Mouse (Mus musculus): Measurements from ENCODE around the gene Rhot2. TPM values are rescaled to one million over a fixed set of nuclear protein-coding genes. Genes with fewer than 3 reads are reported as not detected.
"Not testable (repeated sequence)": the region's sequence is repeated elsewhere in the genome, so short reads cannot be mapped to it uniquely, and the experiment has no call there.

Gene Rhot2
- polyA plus RNA-seq, 2 experiments, result 10.6 to 101 TPM

DNA sequence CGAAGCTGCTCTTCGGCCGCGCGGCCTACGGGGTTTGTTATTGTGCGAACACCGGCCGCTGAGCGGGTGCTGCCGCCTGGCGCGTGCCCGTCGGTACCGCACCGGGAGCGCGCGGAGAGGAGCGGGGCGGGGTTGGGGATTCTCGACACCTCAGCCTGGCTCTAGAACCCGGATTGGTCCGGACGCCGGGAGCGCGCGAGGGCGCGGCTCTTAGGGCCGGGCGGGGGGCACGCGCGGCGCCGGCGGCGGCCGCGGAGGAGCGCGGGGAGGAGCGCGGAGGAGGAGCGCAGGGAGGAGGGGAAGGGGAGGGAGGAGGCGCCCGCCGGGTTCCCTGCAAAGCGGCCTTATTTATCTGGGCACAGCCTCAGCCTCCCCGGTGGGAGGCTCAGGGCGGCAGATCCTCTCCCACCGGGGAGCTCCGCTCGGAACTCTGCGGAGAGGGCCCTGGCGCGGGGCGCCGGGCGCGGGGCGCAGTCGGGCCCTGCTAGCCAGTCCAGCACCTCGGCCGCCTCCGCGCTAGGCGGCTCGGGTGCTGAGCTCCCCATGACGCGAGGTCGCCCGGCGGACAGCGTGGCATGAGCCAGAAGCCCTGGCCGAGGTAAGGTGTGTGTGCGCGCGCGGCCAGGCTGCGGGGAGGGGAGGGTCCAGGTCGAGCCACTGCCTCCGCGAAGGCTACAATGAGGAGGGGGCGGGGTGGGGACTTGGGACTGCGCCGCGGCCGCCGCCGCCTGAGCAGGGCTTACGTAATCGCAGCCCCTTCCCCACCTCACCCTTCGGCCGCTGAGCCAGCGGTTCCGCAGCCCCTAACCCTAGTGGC, 35.7 kb downstream of the Rhot2 start, which contains the start of gene Fbxl16:
Gene Fbxl16, plus strand, starts transcription at position 297 of the 817 bp plus-strand sequence.
- peak; percentile 89 for ATAC-seq (ENCODE audit: low FRiP score, low read depth)
- Histone ChIP-seq H3K27me3 (ENCODE audit: control insufficient read depth, insufficient read depth, low read length) (peaks cover 30% of the 10 kb centered on the region), H3K9ac (ENCODE audit: low read depth, low read length, severe bottlenecking) (peak within 1 kb of the TSS; percentile 63), H3K36me3 (ENCODE audit: control insufficient read depth, insufficient read depth, low read length) (no peaks in the 10 kb centered on the region), H3K4me2 (replicated peaks; ENCODE audit: low read depth, low read length, severe bottlenecking) (peak within 1 kb of the TSS; percentile 96), H3K27ac (replicated peaks; ENCODE audit: low read depth, low read length) (no peak within 1 kb of the TSS), H3K4me3 (replicated peaks; ENCODE audit: low read length) (peak within 1 kb of the TSS; percentile 66), H3K9me3 (ENCODE audit: control insufficient read depth, low read length) (no peaks in the 10 kb centered on the region), H3K4me1 (ENCODE audit: control insufficient read depth, insufficient read depth, low read length) (peaks cover 9% of the 10 kb centered on the region)
- WGBS, result 3% methylated on average over 60 of the region's 100 CpGs
- no peak for TF ChIP-seq POLR2A (IDR thresholded peaks at IDR 0.05; ENCODE audit: borderline replicate concordance, extremely low read depth, insufficient read depth, insufficient read length)
- DNase-seq (ENCODE audit: low spot score), result peak; percentile 82

DNA sequence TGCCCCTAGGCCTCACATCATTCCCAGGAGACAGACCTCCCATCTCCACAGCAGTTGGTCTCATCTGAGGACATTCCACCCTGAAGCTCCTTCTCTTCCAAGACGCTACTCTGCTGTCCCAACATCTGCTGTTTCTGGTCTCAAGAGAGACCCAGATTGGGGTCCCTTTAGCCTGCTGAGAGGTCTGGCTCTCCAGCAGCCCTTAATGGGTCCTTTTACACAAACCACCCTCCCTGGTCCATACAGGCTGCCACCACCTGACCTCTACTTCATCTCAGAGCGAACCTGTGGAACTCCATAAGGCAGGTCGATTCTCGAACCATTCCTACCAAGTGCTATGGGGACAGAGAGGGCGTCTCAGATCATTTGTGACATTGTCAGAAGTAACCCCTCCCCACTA, 36.6 kb downstream of the Rhot2 start:
- 39% methylated on average over 5 of the region's 5 CpGs for WGBS
- Histone ChIP-seq H3K9me3 (ENCODE audit: control insufficient read depth, low read length) (no peaks in the 10 kb centered on the region), H3K4me3 (replicated peaks; ENCODE audit: low read length) (peak overlapping the region; percentile 66; the same call in 1 of the 2 replicates), H3K4me1 (ENCODE audit: control insufficient read depth, insufficient read depth, low read length) (peaks cover 6% of the 10 kb centered on the region), H3K27me3 (ENCODE audit: control insufficient read depth, insufficient read depth, low read length) (peaks cover 27% of the 10 kb centered on the region), H3K36me3 (ENCODE audit: control insufficient read depth, insufficient read depth, low read length) (no peaks in the 10 kb centered on the region), H3K4me2 (replicated peaks; ENCODE audit: low read depth, low read length, severe bottlenecking) (peak overlapping the region; percentile 96; the same call in 1 of the 2 replicates), H3K9ac (ENCODE audit: low read depth, low read length, severe bottlenecking) (no peak overlapping the region), H3K27ac (replicated peaks; ENCODE audit: low read depth, low read length) (no peak overlapping the region)
- DNase-seq (ENCODE audit: low spot score) (no peak), ATAC-seq (ENCODE audit: low FRiP score, low read depth) (no peak)
- TF ChIP-seq POLR2A (IDR thresholded peaks at IDR 0.05; ENCODE audit: borderline replicate concordance, extremely low read depth, insufficient read depth, insufficient read length), result no peak

DNA sequence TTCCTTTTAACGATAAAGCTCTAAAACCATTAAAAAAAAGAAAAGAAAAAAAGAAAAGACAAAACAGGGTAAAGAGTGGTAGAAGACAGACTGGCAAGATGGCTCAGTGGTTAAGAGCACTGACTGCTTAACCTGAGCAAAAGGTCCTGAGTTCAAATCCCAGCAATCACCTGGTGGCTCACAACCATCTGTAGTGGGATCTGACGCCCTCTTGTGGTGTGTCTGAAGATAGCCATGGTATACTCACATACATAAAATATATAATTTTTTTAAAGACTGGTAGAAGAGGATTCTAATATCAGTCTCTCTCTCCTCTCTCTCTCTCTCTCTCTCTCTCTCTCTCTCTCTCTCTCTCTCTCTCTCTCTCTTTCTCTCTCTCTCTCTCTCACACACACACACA, 37.2 kb downstream of the Rhot2 start:
- not testable (repeated sequence) for DNase-seq (ENCODE audit: low spot score); H3K4me3 ChIP-seq (replicated peaks; ENCODE audit: low read length); H3K4me1 ChIP-seq (ENCODE audit: control insufficient read depth, insufficient read depth, low read length); ATAC-seq (ENCODE audit: low FRiP score, low read depth); H3K36me3 ChIP-seq (ENCODE audit: control insufficient read depth, insufficient read depth, low read length); H3K9me3 ChIP-seq (ENCODE audit: control insufficient read depth, low read length); H3K27ac ChIP-seq (replicated peaks; ENCODE audit: low read depth, low read length); H3K4me2 ChIP-seq (replicated peaks; ENCODE audit: low read depth, low read length, severe bottlenecking); H3K9ac ChIP-seq (ENCODE audit: low read depth, low read length, severe bottlenecking)
- H3K27me3 ChIP-seq (ENCODE audit: control insufficient read depth, insufficient read depth, low read length), result peaks cover 22% of the 10 kb centered on the region
- 40% methylated on average over 2 of the region's 2 CpGs for WGBS

DNA sequence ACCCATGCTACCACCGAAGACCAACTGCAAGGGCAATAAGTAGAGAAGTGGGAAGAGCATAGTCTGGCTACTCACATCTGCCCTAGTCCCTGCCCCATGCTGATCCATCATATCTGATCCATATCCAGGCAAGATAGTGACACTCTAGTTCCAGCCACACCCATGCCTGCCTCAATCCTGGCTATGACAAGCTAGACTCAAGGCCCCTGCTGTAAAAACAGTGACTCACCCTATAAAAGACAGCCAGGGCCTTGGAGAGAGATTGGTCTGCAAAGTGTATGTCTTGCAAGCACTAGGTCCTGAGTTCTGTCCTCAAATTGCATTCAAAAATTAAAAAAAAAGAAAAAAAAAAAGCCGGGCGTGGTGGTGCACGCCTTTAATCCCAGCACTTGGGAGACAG, 38.1 kb downstream of the Rhot2 start:
- no peak overlapping the region for H3K27ac ChIP-seq (replicated peaks; ENCODE audit: low read depth, low read length)
- H3K9me3 ChIP-seq (ENCODE audit: control insufficient read depth, low read length), result no peaks in the 10 kb centered on the region
- no peak for DNase-seq (ENCODE audit: low spot score)
- no peak overlapping the region for H3K4me2 ChIP-seq (replicated peaks; ENCODE audit: low read depth, low read length, severe bottlenecking)
- peaks cover 19% of the 10 kb centered on the region for H3K27me3 ChIP-seq (ENCODE audit: control insufficient read depth, insufficient read depth, low read length)
- peaks cover 6% of the 10 kb centered on the region for H3K4me1 ChIP-seq (ENCODE audit: control insufficient read depth, insufficient read depth, low read length)
- H3K9ac ChIP-seq (ENCODE audit: low read depth, low read length, severe bottlenecking), result no peak overlapping the region
- no peak for ATAC-seq (ENCODE audit: low FRiP score, low read depth)
- 76% methylated on average over 4 of the region's 4 CpGs for WGBS
- H3K36me3 ChIP-seq (ENCODE audit: control insufficient read depth, insufficient read depth, low read length), result no peaks in the 10 kb centered on the region
- no peak for TF ChIP-seq POLR2A (IDR thresholded peaks at IDR 0.05; ENCODE audit: borderline replicate concordance, extremely low read depth, insufficient read depth, insufficient read length)
- H3K4me3 ChIP-seq (replicated peaks; ENCODE audit: low read length), result no peak overlapping the region

DNA sequence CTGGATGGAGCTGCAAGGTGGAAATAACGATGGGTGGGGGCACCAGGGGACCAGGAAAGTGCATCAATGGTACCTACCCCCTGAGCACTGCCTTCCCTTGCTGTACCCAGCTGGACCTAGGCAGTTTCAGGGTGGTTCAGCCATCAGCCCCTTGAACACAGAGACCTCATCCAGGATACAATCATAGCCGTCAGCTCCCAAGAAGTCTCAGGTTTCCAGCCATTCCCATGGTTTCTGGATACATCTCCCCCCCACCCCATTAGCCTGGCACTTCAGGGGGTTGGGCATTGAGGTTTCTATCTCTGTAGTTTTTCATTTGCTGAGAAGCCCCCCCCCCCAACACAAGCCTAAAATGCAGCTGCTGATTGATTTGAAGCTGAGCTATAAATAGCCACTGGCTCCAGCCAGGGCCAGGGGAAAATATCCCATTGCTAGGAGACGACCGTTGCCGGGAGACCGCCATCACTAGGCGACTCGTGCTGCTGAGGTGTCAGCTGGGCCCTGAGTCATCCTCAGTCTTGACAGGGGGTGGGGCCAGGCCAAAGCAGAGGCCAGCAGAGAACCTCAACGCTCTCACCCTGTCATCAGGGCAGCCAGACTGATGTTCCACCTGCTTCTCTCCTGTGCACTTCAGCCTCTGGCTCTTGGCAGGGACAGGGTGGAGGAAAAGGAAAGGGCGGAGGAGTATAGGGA, 41.7 kb downstream of the Rhot2 start:
- no peak overlapping the region; the same call in 1 of the 2 replicates for H3K9ac ChIP-seq (ENCODE audit: low read depth, low read length, severe bottlenecking)
- H3K4me2 ChIP-seq (replicated peaks; ENCODE audit: low read depth, low read length, severe bottlenecking), result no peak overlapping the region
- ATAC-seq (ENCODE audit: low FRiP score, low read depth) (peak; percentile 58; the same call in 1 of the 2 replicates), DNase-seq (ENCODE audit: low spot score) (peak; percentile 30)
- no peaks in the 10 kb centered on the region for H3K9me3 ChIP-seq (ENCODE audit: control insufficient read depth, low read length)
- H3K27ac ChIP-seq (replicated peaks; ENCODE audit: low read depth, low read length), result no peak overlapping the region
- TF ChIP-seq POLR2A (IDR thresholded peaks at IDR 0.05; ENCODE audit: borderline replicate concordance, extremely low read depth, insufficient read depth, insufficient read length), result no peak
- H3K36me3 ChIP-seq (ENCODE audit: control insufficient read depth, insufficient read depth, low read length), result no peaks in the 10 kb centered on the region
- H3K27me3 ChIP-seq (ENCODE audit: control insufficient read depth, insufficient read depth, low read length), result peaks cover under 1% of the 10 kb centered on the region; the same call in 1 of the 2 replicates
- H3K4me1 ChIP-seq (ENCODE audit: control insufficient read depth, insufficient read depth, low read length), result no peaks in the 10 kb centered on the region
- WGBS, result 11% methylated on average over 10 of the region's 10 CpGs
- H3K4me3 ChIP-seq (replicated peaks; ENCODE audit: low read length), result no peak overlapping the region
